Mouse (Mus musculus) neural tube, embryonic 15.5 days (tissue): ENCODE data around the gene Npas2. TPM values are rescaled to one million over a fixed set of nuclear protein-coding genes. Genes with fewer than 3 reads are reported as not detected.
A peak's percentile ranks its signal among the peaks of the same experiment; 100 is the strongest.

Experiments
- ATAC-seq: fragments of 200-750 bp; cut with Nextera tagmentation; 2 replicates; pipeline ENCODE4 v1.8.0; 2017; ENCODE audit warnings: mild to moderate bottlenecking, moderate TSS enrichment, moderate library complexity; ENCODE audit not compliant: low FRiP score
- H3K27ac ChIP-seq: fragments of 300-500 bp; sonication (generic); replicated peaks from 2 replicates; pipeline ENCODE4 v1.5.1; 2015; ENCODE audit warnings: mild to moderate bottlenecking, inconsistent platforms
- H3K27me3 ChIP-seq: fragments of 300-500 bp; sonication (generic); replicated peaks from 2 replicates; pipeline ENCODE4 v1.6.1; 2015; ENCODE audit warnings: inconsistent platforms
- H3K36me3 ChIP-seq: fragments of 300-500 bp; sonication (generic); 2 replicates; pipeline ENCODE4 v1.6.1; 2015; ENCODE audit warnings: inconsistent platforms
- H3K4me1 ChIP-seq: fragments of 300-500 bp; sonication (generic); 2 replicates; pipeline ENCODE4 v1.6.1; 2015; ENCODE audit warnings: inconsistent platforms
- H3K4me2 ChIP-seq: fragments of 300-500 bp; sonication (generic); 2 replicates; pipeline ENCODE4 v1.6.1; 2015; ENCODE audit warnings: inconsistent platforms, mild to moderate bottlenecking, moderate library complexity
- H3K4me3 ChIP-seq: fragments of 300-500 bp; sonication (generic); replicated peaks from 2 replicates; pipeline ENCODE4 v1.5.1; 2015; ENCODE audit warnings: mild to moderate bottlenecking, inconsistent platforms
- H3K9ac ChIP-seq: fragments of 300-500 bp; sonication (generic); replicated peaks from 2 replicates; pipeline ENCODE4 v1.6.1; 2015; ENCODE audit warnings: mild to moderate bottlenecking, inconsistent platforms
- H3K9me3 ChIP-seq: fragments of 300-500 bp; sonication (generic); replicated peaks from 2 replicates; pipeline ENCODE4 v1.6.1; 2016; ENCODE audit warnings: inconsistent platforms
- WGBS: fragments of 180-500 bp; shearing (Covaris S2); methylation state at CpG from one replicate; pipeline ENCODE4 v1.1.7; 2015; ENCODE audit warnings: mixed read lengths; 5-methylcytosine and 5-hydroxymethylcytosine counted together
- polyA plus RNA-seq: library from polyadenylated mRNA; unstranded; fragments of >200 nt; fragmentation: Nextera tagmentation; extraction: Ambion mirVana; gene quantifications from 2 replicates; pipeline ENCODE4 v1.2.1, GENCODE M21; 2015

Gene Npas2
- polyA plus RNA-seq, 1 experiment from 2014 or later: 1.2 TPM

GRCm38 (mm10) chr1:39368267-39368841 lies 174.8 kb downstream of the Npas2 start:
- WGBS: under 1% methylated on average over 34 of the region's 34 CpGs

GRCm38 (mm10) chr1:39370431-39370830 lies 176.9 kb downstream of the Npas2 start:
- Histone ChIP-seq H3K4me2 (no peak overlapping the region), H3K36me3 (peaks cover 45% of the 10 kb centered on the region), H3K27ac (no peak overlapping the region), H3K9me3 (no peaks in the 10 kb centered on the region), H3K9ac (no peak overlapping the region), H3K4me1 (peaks cover 18% of the 10 kb centered on the region), H3K4me3 (no peak overlapping the region), H3K27me3 (no peaks in the 10 kb centered on the region)
- 94% methylated on average over 6 of the region's 6 CpGs for WGBS
- ATAC-seq: no peak

More at GRCm38 (mm10) chr1:39368267-39368841, 174.8 kb downstream of the Npas2 start:
- Histone ChIP-seq H3K4me3 (peak overlapping the region; percentile 74), H3K4me2 (peak overlapping the region; percentile 77), H3K9me3 (no peaks in the 10 kb centered on the region), H3K9ac (peak overlapping the region; percentile 70), H3K36me3 (peaks cover 34% of the 10 kb centered on the region), H3K27me3 (no peaks in the 10 kb centered on the region), H3K4me1 (peaks cover 18% of the 10 kb centered on the region), H3K27ac (peak overlapping the region; percentile 92)
- ATAC-seq: peak; percentile 58

DNA sequence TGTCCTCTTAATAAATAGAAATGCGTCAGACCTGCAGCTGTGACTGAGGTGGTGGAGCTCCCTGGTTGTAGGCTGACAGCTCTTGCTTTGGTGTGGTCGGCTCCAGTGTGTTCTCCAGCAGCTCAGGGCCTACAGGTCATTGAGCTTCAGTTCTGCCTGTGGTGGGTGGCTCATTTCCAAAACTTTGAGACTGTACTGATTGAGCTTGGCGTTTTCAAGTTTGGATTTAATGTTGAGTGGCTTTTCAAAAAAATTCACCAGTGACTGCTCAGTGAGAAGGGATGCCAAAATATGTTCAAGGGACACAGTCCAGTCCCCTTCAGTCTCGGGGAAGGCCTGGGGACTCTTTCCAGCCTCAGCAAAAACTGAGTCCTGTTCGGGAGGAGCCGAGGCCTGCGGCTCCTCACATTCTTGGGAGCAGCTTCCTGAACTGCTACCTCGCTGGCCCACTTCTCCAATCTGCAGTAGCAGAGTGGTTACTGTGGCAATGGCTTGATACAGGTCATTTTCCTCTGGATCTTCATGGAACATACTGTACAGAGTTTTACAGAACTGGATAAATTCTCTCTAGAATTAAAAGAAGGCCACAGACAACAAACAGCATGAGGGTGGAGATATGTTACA lies 178.8 kb downstream of the Npas2 start:
- no peak overlapping the region for H3K4me3 ChIP-seq
- no peak overlapping the region for H3K9ac ChIP-seq
- no peak for ATAC-seq
- peaks cover 11% of the 10 kb centered on the region for H3K4me1 ChIP-seq
- no peaks in the 10 kb centered on the region for H3K27me3 ChIP-seq
- no peak overlapping the region for H3K27ac ChIP-seq
- no peaks in the 10 kb centered on the region for H3K9me3 ChIP-seq
- H3K4me2 ChIP-seq: no peak overlapping the region
- 84% methylated on average over 8 of the region's 8 CpGs for WGBS
- peaks cover 51% of the 10 kb centered on the region for H3K36me3 ChIP-seq

DNA sequence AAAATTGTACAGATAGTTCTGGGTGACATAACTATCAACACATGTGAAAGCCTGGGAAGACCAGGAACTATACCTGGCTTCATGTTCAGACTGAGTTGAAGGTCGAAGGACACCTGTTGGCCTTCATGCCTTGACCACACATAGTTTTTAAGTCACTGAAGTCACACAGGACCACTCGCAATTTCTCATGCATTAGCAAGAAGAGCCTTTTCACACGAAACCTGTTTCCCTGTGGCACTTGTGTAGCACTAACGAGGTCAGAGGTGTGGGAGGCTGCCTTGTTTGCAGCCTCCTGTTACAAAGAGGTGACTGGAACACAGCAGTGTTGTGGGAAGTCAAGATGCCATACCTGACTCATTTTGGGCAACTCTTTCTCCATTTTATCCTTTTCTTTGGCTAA lies 179.8 kb downstream of the Npas2 start:
- Histone ChIP-seq H3K4me1 (peaks cover 11% of the 10 kb centered on the region), H3K27me3 (no peaks in the 10 kb centered on the region), H3K4me2 (no peak overlapping the region), H3K27ac (no peak overlapping the region), H3K36me3 (peaks cover 51% of the 10 kb centered on the region), H3K4me3 (no peak overlapping the region), H3K9ac (no peak overlapping the region), H3K9me3 (no peaks in the 10 kb centered on the region)
- 68% methylated on average over 4 of the region's 4 CpGs for WGBS
- ATAC-seq: no peak

- 89% methylated on average over 5 of the region's 5 CpGs for WGBS
- no peak overlapping the region for H3K9ac ChIP-seq
- no peak overlapping the region for H3K4me2 ChIP-seq
- no peaks in the 10 kb centered on the region for H3K27me3 ChIP-seq
- H3K9me3 ChIP-seq: no peaks in the 10 kb centered on the region
- peaks cover 51% of the 10 kb centered on the region for H3K36me3 ChIP-seq
- ATAC-seq: no peak
- H3K4me3 ChIP-seq: no peak overlapping the region
- H3K4me1 ChIP-seq: peaks cover 4% of the 10 kb centered on the region
- H3K27ac ChIP-seq: no peak overlapping the region
Measured at GRCm38 (mm10) chr1:39374231-39374809, 180.8 kb downstream of the Npas2 start.

DNA sequence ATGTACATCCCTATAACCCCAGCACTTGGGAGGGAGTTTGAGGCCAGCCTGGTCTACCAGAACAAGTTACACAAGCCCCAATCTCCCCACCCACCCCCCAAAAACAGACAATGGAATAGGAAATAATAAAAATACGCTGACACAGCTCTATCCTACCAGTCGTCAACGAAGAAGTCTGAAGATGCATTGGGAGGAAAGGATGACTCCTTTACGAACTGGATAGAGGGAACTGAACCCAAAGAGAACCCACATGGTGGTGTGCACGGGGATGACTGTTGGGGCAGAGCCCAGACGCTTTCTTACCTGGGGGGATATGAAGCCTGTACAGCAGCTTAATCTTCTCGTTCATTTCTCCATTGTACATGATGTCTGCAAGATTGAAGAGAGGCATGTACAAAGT lies 182.6 kb downstream of the Npas2 start:
- 85% methylated on average over 7 of the region's 7 CpGs for WGBS
- H3K27ac ChIP-seq: no peak overlapping the region
- no peak overlapping the region for H3K9ac ChIP-seq
- ATAC-seq: no peak
- peaks cover 43% of the 10 kb centered on the region for H3K36me3 ChIP-seq
- H3K9me3 ChIP-seq: no peaks in the 10 kb centered on the region
- no peak overlapping the region for H3K4me2 ChIP-seq
- no peaks in the 10 kb centered on the region for H3K27me3 ChIP-seq
- H3K4me3 ChIP-seq: no peak overlapping the region
- no peaks in the 10 kb centered on the region for H3K4me1 ChIP-seq

GRCm38 (mm10) chr1:39376726-39377240 lies 183.3 kb downstream of the Npas2 start:
- Histone ChIP-seq H3K4me2 (no peak overlapping the region), H3K4me3 (no peak overlapping the region), H3K4me1 (no peaks in the 10 kb centered on the region), H3K27me3 (no peaks in the 10 kb centered on the region), H3K36me3 (peaks cover 37% of the 10 kb centered on the region), H3K9ac (no peak overlapping the region), H3K9me3 (no peaks in the 10 kb centered on the region), H3K27ac (no peak overlapping the region)
- no peak for ATAC-seq
- WGBS: 96% methylated on average over 9 of the region's 9 CpGs

- H3K9me3 ChIP-seq: no peaks in the 10 kb centered on the region
- no peak overlapping the region for H3K4me2 ChIP-seq
- no peak overlapping the region for H3K9ac ChIP-seq
- no peak overlapping the region for H3K4me3 ChIP-seq
- H3K36me3 ChIP-seq: peaks cover 20% of the 10 kb centered on the region
- 54% methylated on average over 1 of the region's 1 CpGs for WGBS
- no peak overlapping the region for H3K27ac ChIP-seq
- ATAC-seq: no peak
- H3K4me1 ChIP-seq: no peaks in the 10 kb centered on the region
- H3K27me3 ChIP-seq: no peaks in the 10 kb centered on the region
Measured at GRCm38 (mm10) chr1:39378540-39378939, 185.0 kb downstream of the Npas2 start.

DNA sequence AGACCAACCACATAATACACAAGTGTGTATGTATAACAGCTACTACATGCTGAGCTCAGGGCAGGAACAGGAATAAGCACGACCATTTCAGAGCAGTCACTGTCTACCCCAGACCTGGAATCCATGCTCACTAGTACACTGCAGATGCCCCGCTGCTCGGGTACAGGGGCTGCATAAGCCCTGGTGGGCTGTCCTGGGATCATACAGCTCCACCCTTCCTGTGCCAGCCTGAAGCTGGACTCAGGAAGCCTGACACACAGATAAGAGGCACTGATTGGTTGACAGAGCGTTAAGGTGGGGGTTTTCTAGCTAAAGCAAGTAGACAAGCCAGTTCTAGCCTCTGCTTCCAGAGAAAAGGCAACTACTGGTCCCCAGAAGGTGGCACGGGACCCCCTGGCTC lies 185.5 kb downstream of the Npas2 start:
- H3K36me3 ChIP-seq: peaks cover 15% of the 10 kb centered on the region
- 74% methylated on average over 5 of the region's 5 CpGs for WGBS
- no peaks in the 10 kb centered on the region for H3K4me1 ChIP-seq
- no peaks in the 10 kb centered on the region for H3K9me3 ChIP-seq
- no peaks in the 10 kb centered on the region for H3K27me3 ChIP-seq
- no peak overlapping the region for H3K27ac ChIP-seq
- no peak overlapping the region for H3K4me2 ChIP-seq
- no peak overlapping the region for H3K4me3 ChIP-seq
- ATAC-seq: no peak
- no peak overlapping the region for H3K9ac ChIP-seq

GRCm38 (mm10) chr1:39381017-39381416 lies 187.5 kb downstream of the Npas2 start:
- Histone ChIP-seq H3K36me3 (peaks cover 9% of the 10 kb centered on the region; the same call in 1 of the 2 replicates), H3K4me1 (no peaks in the 10 kb centered on the region), H3K4me3 (no peak overlapping the region), H3K9me3 (no peaks in the 10 kb centered on the region), H3K4me2 (no peak overlapping the region), H3K9ac (no peak overlapping the region), H3K27me3 (no peaks in the 10 kb centered on the region), H3K27ac (no peak overlapping the region)
- no peak for ATAC-seq
- 86% methylated on average over 9 of the region's 9 CpGs for WGBS

- ATAC-seq: no peak
- H3K4me2 ChIP-seq: no peak overlapping the region
- no peaks in the 10 kb centered on the region for H3K9me3 ChIP-seq
- H3K4me3 ChIP-seq: no peak overlapping the region
- 83% methylated on average over 9 of the region's 9 CpGs for WGBS
- H3K36me3 ChIP-seq: peaks cover 9% of the 10 kb centered on the region; the same call in 1 of the 2 replicates
- H3K27me3 ChIP-seq: no peaks in the 10 kb centered on the region
- no peak overlapping the region for H3K9ac ChIP-seq
- H3K27ac ChIP-seq: no peak overlapping the region
- H3K4me1 ChIP-seq: no peaks in the 10 kb centered on the region
Measured at GRCm38 (mm10) chr1:39384914-39385313, 191.4 kb downstream of the Npas2 start.

- no peak overlapping the region for H3K27ac ChIP-seq
- 77% methylated on average over 3 of the region's 3 CpGs for WGBS
- no peaks in the 10 kb centered on the region for H3K4me1 ChIP-seq
- peaks cover 8% of the 10 kb centered on the region; the same call in 1 of the 2 replicates for H3K36me3 ChIP-seq
- no peaks in the 10 kb centered on the region for H3K27me3 ChIP-seq
- H3K4me3 ChIP-seq: no peak overlapping the region
- H3K9ac ChIP-seq: no peak overlapping the region
- H3K4me2 ChIP-seq: no peak overlapping the region
- no peaks in the 10 kb centered on the region for H3K9me3 ChIP-seq
- no peak for ATAC-seq
Measured at GRCm38 (mm10) chr1:39386456-39386855, 192.9 kb downstream of the Npas2 start.
